Mouse (Mus musculus): ENCODE results near the gene Prkag1. TPM values are rescaled to one million over a fixed set of nuclear protein-coding genes. Genes with fewer than 3 reads are reported as not detected.

The Prkag1 gene
- total RNA-seq, 2 experiments from 2014 or later, result 48.1 to 49.6 TPM

GRCm38 (mm10) chr15:98793141-98793698 is 38.1 kb downstream of the Prkag1 start:
- no peak for DNase-seq (ENCODE audit: low spot score)

DNA sequence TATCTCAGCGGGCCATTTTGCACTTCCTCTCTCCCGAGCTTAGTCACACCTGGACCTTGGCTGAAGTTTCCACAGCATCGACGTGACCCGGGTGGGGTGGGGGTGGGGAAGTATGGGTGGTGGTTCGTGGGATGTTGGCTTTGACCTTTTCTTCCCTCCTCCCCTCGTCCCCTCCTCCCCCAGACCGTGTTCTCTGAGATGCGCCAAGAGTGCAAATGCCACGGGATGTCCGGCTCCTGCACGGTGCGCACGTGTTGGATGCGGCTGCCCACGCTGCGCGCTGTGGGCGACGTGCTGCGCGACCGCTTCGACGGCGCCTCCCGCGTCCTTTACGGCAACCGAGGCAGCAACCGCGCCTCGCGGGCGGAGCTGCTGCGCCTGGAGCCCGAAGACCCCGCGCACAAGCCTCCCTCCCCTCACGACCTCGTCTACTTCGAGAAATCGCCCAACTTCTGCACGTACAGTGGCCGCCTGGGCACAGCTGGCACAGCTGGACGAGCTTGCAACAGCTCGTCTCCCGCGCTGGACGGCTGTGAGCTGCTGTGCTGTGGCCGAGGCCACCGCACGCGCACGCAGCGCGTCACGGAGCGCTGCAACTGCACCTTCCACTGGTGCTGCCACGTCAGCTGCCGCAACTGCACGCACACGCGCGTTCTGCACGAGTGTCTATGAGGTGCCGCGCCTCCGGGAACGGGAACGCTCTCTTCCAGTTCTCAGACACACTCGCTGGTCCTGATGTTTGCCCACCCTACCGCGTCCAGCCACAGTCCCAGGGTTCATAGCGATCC is 38.9 kb downstream of the Prkag1 start:
- no peak for DNase-seq (ENCODE audit: low spot score)

- no peak for DNase-seq (ENCODE audit: low spot score)
Measured at GRCm38 (mm10) chr15:98791771-98792170, 39.5 kb downstream of the Prkag1 start.

- DNase-seq (ENCODE audit: low spot score), result no peak
Measured at GRCm38 (mm10) chr15:98791221-98791620, 40.1 kb downstream of the Prkag1 start.

DNA sequence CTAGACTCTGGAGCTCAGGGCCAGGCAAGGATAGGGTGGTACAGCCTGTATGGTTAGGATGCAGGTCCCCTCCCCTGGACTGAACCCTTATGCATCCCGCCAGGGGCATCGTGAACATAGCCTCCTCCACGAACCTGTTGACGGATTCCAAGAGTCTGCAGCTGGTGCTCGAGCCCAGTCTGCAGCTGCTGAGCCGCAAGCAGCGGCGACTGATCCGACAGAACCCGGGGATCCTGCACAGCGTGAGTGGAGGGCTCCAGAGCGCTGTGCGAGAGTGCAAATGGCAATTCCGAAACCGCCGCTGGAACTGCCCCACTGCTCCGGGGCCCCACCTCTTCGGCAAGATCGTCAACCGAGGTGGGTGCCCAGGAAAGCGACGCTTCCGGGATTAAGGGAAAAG is 40.6 kb downstream of the Prkag1 start:
- no peak for DNase-seq (ENCODE audit: low spot score)

DNA sequence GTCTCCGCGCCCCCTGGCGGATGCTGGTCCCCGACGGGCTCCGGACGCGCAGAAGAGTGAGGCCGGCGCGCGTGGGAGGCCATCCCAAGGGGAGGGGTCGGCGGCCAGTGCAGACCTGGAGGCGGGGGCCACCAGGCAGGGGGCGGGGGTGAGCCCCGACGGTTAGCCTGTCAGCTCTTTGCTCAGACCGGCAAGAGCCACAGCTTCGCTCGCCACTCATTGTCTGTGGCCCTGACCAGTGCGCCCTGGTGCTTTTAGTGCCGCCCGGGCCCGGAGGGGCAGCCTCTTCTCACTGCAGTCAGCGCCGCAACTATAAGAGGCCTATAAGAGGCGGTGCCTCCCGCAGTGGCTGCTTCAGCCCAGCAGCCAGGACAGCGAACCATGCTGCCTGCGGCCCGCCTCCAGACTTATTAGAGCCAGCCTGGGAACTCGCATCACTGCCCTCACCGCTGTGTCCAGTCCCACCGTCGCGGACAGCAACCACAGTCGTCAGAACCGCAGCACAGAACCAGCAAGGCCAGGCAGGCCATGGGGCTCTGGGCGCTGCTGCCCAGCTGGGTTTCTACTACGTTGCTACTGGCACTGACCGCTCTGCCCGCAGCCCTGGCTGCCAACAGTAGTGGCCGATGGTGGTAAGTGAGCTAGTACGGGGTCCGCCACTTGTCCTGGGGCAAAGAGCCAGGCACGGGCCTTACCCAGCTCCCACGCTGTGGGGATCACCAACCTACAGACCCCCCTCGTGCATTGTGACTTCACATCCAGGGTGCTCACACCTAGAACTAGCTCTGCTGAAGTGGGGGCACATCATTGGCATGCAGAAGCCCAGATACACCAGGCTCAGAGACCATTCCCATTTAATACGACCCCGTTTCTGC is 41.4 kb downstream of the Prkag1 start, which contains the start of gene Wnt1:
TSS of gene Wnt1 (plus strand) at position 197 of the 875 bp plus-strand sequence.
- no peak for DNase-seq (ENCODE audit: low spot score)

DNA sequence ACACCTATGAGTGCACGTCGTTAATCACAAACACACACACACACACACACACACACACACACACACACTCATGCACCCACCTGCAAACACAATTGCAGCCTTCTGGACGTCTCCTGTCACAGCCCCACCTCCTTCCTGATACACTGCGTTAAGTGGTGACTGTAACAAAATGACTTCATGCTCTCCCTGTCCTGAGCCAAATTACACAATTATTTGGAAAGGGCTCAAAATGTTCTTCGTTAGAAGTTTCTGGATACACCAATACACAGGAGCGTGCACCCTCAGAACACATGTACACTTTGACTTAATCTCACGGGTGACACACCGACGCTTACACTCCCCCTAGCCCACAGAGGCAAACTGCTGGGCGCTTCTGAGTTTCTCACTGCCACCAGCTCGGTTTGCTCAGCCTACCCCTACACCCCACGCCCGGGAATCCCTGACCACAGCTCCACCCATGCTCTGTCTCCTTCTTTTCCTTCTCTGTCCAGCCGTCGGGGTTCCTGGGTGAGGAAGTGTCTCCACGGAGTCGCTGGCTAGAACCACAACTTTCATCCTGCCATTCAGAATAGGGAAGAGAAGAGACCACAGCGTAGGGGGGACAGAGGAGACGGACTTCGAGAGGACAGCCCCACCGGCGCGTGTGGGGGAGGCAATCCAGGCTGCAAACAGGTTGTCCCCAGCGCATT is 42.2 kb downstream of the Prkag1 start:
- DNase-seq (ENCODE audit: low spot score), result no peak

GRCm38 (mm10) chr15:98787930-98788329 is 43.4 kb downstream of the Prkag1 start:
- no peak for DNase-seq (ENCODE audit: low spot score)

GRCm38 (mm10) chr15:98785744-98786143 is 45.6 kb downstream of the Prkag1 start:
- no peak for DNase-seq (ENCODE audit: low spot score)

DNA sequence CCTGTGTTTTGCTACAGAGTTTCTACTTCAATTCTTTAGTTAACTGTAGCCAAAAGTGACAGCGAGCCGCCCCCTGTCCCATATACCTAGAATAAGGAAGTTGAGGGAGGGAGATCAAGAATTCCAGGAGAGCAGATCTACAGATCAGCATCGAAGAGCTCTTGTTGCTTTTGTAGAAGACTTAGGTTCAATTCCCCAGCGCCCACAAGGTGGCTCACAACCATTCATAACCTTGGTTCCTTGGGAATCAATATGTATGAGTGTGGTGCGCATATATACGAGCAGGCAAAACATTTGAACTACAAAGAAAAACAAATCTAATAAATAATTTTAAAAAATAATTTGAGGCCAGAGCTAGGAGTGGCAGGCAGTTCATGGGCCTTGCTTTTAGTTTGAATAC is 50.2 kb downstream of the Prkag1 start:
- DNase-seq (ENCODE audit: low spot score), result no peak

- peak; percentile 65 for DNase-seq (ENCODE audit: low spot score)
Measured at GRCm38 (mm10) chr15:98780573-98780972, 50.7 kb downstream of the Prkag1 start.

DNA sequence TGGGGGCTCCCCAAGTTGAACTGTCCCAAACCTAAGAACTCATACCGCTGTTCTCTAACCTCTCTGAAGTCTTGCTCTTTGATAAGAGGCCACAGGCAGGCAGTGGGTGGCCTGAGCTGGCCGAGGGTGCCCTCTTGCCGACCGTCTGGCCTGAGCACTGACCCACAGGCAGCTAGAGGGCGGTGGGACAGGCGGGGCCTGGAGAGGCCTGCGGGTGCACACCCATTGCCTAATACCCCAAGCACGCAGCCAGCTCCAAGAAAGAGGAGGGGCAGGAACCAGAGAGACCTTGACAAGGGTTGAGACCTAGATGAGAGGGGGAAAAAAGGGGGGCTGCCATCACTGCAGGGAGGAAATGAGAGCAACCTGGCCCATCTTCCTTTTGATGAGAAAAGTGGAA is 51.2 kb downstream of the Prkag1 start:
- peak; percentile 55 for DNase-seq (ENCODE audit: low spot score)

DNA sequence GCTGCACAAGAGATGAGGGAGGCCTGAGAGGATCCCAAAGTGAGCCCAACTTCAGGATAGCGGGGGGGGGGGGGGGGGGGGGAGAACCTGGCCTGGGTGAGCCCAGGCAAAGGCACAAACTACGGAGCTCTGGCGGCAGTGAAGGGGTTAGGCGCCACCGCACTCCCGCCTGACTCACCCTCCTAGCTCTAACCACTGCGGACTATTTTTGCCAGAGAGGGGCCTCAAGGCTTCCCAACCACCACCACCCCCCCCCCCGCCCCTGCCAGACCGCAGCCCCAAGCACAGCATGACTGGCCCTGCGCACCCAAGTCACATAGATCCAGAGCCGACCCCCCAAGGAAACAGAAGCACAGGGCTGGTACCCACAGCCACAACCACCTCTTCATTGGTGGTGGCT is 52.5 kb downstream of the Prkag1 start:
- DNase-seq (ENCODE audit: low spot score), result no peak

DNA sequence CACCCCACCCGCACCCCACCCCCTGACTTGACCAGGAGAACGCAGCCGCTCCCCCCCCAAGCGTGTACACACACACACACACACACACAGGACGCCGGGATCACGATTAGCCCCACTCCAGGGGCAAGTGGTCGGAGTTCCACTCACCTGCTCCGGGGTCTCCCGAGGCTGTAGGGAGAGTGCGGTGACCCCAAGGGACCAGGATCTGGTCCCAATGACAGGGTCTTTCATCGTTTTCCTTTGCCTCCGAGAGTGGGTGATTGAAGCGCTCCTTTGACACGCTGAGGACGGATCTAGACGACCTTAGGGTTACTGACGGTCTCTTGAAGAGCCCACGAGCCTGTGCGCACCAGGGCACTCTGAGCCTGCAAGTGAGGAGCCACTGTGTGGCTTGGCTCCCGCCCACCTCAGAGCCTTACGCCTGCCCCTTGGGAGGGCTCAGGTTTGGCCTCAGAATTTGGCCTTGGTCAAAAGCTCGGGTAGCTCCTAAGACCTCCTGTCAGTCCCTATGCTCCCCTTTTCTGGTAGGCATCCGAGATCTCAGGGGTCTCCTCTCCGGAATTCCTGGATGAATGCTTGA is 53.0 kb downstream of the Prkag1 start:
- DNase-seq (ENCODE audit: low spot score), result no peak

DNA sequence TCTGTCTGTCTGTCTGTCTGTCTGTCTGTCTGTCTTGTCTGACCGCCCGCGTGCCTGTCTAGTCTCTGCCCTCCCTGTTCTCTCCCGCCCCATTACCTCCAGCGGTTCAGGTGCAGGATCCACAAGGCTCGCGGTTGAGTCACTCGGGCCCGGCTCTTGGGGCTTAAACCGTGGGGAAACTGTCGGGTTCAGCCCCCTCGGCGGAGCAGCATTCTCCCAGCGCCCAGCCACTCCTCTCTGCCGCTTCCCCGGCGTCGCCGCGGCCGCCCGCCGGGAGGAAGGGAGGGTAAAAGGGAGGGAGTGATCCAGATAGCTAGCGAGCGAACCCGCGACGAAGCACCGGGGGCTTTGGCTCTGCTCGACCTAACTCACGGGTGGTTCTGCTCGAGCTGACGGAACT is 53.6 kb downstream of the Prkag1 start, which contains the start of gene Wnt10b:
TSS of gene Wnt10b (minus strand) at position 389 of the 400 bp plus-strand sequence.
- no peak for DNase-seq (ENCODE audit: low spot score)

GRCm38 (mm10) chr15:98777005-98777616 is 54.2 kb downstream of the Prkag1 start:
- DNase-seq (ENCODE audit: low spot score), result no peak

GRCm38 (mm10) chr15:98776280-98777004 is 54.9 kb downstream of the Prkag1 start:
- DNase-seq (ENCODE audit: low spot score), result no peak

DNA sequence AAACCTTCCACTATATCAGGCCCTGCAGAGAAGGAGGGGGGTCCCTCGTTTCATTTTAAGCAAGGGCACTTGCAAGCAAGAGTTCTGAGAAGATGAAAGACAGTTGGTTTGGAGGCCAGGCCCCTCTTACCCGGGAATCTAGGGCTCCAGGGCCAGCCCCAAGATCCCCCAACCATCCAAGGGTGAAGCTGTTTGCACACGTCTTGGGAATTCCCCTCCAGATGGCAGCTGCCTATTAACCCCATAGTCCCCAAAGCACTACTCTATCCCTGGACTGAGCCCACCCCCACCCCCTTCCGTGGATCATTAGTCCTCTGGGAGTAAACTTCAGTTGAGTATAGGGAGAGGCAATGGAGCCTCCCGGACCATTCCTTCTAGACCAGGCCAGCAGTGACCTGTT is 55.8 kb downstream of the Prkag1 start:
- no peak for DNase-seq (ENCODE audit: low spot score)

GRCm38 (mm10) chr15:98774096-98774495 is 57.2 kb downstream of the Prkag1 start:
- no peak for DNase-seq (ENCODE audit: low spot score)
